Mouse (Mus musculus) liver, adult 2 months (tissue): ENCODE measurements at regions not wholly inside any gene's neighbourhood (a gene's known extent, or its start where the extent isn't known, plus 50 kb on each side); places are given as distances from the start of the nearest gene placed in this dataset.

Experiments
- CTCF ChIP-seq: fragments of 200-500 bp; IDR thresholded peaks from 2 replicates; pipeline ENCODE4 v1.5.1; 2011; ENCODE audit warnings: low read depth, low read length, control low read depth
- POLR2A ChIP-seq: fragments of 200-500 bp; IDR thresholded peaks from 2 replicates; pipeline ENCODE4 v1.6.1; 2011; ENCODE audit warnings: low read length, control low read depth; ENCODE audit not compliant: insufficient read depth; ENCODE audit errors: extremely low read depth

GRCm38 (mm10) chr4:47832905-47833304 is 212.0 kb upstream of the Nr4a3 start:
- TF ChIP-seq POLR2A = no peak
- TF ChIP-seq CTCF = no peak
